Mouse (Mus musculus): ENCODE results near the gene Btbd17. TPM values are rescaled to one million over a fixed set of nuclear protein-coding genes. Genes with fewer than 3 reads are reported as not detected.

Gene Btbd17
- polyA plus RNA-seq, 2 experiments from 2014 or later: not detected

GRCm38 (mm10) chr11:114802540-114803267, 7.0 kb upstream of the Btbd17 start:
- no peak for ATAC-seq

- no peak for ATAC-seq
Measured at GRCm38 (mm10) chr11:114801906-114802305, 6.2 kb upstream of the Btbd17 start.

- ATAC-seq: no peak
Measured at GRCm38 (mm10) chr11:114798624-114799023, 2.9 kb upstream of the Btbd17 start, which contains the start of gene Gpr142. Gene Gpr142 (plus strand): TSS chr11:114798924.

GRCm38 (mm10) chr11:114797981-114798380, 2.2 kb upstream of the Btbd17 start:
- ATAC-seq: no peak

GRCm38 (mm10) chr11:114797176-114797575, 1.4 kb upstream of the Btbd17 start:
- ATAC-seq: no peak

- ATAC-seq: no peak
Measured at GRCm38 (mm10) chr11:114795231-114795746, 456 bp downstream of the Btbd17 start.

GRCm38 (mm10) chr11:114794691-114795090, 1.1 kb downstream of the Btbd17 start:
- ATAC-seq: no peak

- no peak for ATAC-seq
Measured at GRCm38 (mm10) chr11:114793868-114794545, 1.7 kb downstream of the Btbd17 start.

GRCm38 (mm10) chr11:114792931-114793494, 2.7 kb downstream of the Btbd17 start:
- no peak for ATAC-seq

GRCm38 (mm10) chr11:114791891-114792411, 3.8 kb downstream of the Btbd17 start:
- ATAC-seq: no peak

GRCm38 (mm10) chr11:114791351-114791889, 4.3 kb downstream of the Btbd17 start:
- no peak for ATAC-seq

GRCm38 (mm10) chr11:114790841-114791240, 4.9 kb downstream of the Btbd17 start:
- no peak for ATAC-seq

- ATAC-seq: no peak
Measured at GRCm38 (mm10) chr11:114790171-114790570, 5.6 kb downstream of the Btbd17 start.

- no peak for ATAC-seq
Measured at GRCm38 (mm10) chr11:114789716-114790115, 6.0 kb downstream of the Btbd17 start.

- ATAC-seq: peak; percentile 68
Measured at GRCm38 (mm10) chr11:114789061-114789714, 6.6 kb downstream of the Btbd17 start.

- no peak for ATAC-seq
Measured at GRCm38 (mm10) chr11:114787611-114788010, 8.1 kb downstream of the Btbd17 start.

- ATAC-seq: no peak
Measured at GRCm38 (mm10) chr11:114786326-114786725, 9.4 kb downstream of the Btbd17 start.

GRCm38 (mm10) chr11:114785892-114786291, 9.9 kb downstream of the Btbd17 start:
- ATAC-seq: no peak

- ATAC-seq: no peak
Measured at GRCm38 (mm10) chr11:114780076-114780475, 15.7 kb downstream of the Btbd17 start.

- ATAC-seq: no peak
Measured at GRCm38 (mm10) chr11:114771896-114772295, 23.8 kb downstream of the Btbd17 start.

- ATAC-seq: no peak
Measured at GRCm38 (mm10) chr11:114769911-114770310, 25.8 kb downstream of the Btbd17 start.
